Mouse (Mus musculus) bone marrow macrophage, adult 2 months (primary cell): Measurements from ENCODE around the gene Sbno1.

Experiments used
- CTCF ChIP-seq: IDR thresholded peaks from 2 replicates; pipeline ENCODE4 v1.5.1; 2012; ENCODE audit warnings: low read depth, mild to moderate bottlenecking, low read length, moderate library complexity
- POLR2A ChIP-seq: IDR thresholded peaks from 2 replicates; pipeline ENCODE4 v1.6.1; 2012; ENCODE audit warnings: mild to moderate bottlenecking, low read depth, low read length, borderline replicate concordance

GRCm38 (mm10) chr5:124433048-124433447 is 7.2 kb upstream of the Sbno1 start:
- TF ChIP-seq CTCF (no peak), POLR2A (no peak)
